Mouse (Mus musculus): ENCODE data around the gene Cdc6.

DNA sequence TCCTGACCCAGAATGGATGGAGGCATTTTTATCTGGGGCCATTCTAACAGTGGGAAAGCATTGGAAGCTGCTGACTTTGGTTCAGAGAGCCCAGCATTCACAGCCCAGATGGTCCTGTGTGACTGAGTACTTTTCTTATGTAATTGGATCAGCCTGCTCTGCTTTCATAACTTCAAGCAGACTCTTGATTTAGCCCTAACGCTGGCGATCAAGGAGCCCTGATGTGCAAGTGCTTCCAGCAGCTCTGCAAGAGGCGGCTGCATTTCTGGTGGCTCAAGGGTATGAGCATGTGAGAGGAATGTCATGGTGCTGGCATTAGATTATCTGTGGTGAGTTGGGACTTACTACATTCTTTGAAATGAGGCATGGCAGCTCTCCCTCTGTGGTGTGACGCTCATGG, 35.6 kb upstream of the Cdc6 start:
- TF ChIP-seq CTCF (IDR thresholded peaks at IDR 0.05; ENCODE audit: low read depth) (no peak), EP300 (optimal IDR thresholded peaks at IDR 0.05) (no peak)
